23 mouse cellular contexts compared by ENCODE assay signal in genomic region chr12:16329129-16329528, GRCm38 (mm10).
"Had no signal": no experiment of that assay in that cellular context is flagged by ENCODE, and none has a peak within 500 bp of the region (broad histone marks: within the 10 kb centered on the region; RNA-seq: fewer than 3 reads in every experiment).

No protein-coding gene starts in this region.

- H3K4me1 ChIP-seq: heart, embryonic 10.5 days; hindbrain, embryonic 13.5 days; hindbrain, embryonic 15.5 days; kidney, embryonic 15.5 days; limb, embryonic 13.5 days; limb, embryonic 15.5 days had no signal

- ATAC-seq: hindbrain, postnatal 0 days; intestine, embryonic 16.5 days had no signal

- H3K27ac ChIP-seq: heart, embryonic 10.5 days; hindbrain, embryonic 13.5 days; hindbrain, embryonic 15.5 days; hindbrain, postnatal 0 days; kidney, embryonic 15.5 days; kidney, postnatal 0 days; limb, embryonic 13.5 days; limb, embryonic 15.5 days had no signal

- H3K4me2 ChIP-seq: heart, embryonic 12.5 days; hindbrain, embryonic 13.5 days; hindbrain, embryonic 15.5 days; kidney, embryonic 15.5 days; limb, embryonic 13.5 days; limb, embryonic 15.5 days had no signal

- H3K27me3 ChIP-seq: heart, embryonic 12.5 days; hindbrain, embryonic 13.5 days; hindbrain, embryonic 15.5 days; kidney, embryonic 15.5 days; limb, embryonic 13.5 days; limb, embryonic 15.5 days had no signal

- H3K4me3 ChIP-seq: heart, embryonic 10.5 days; heart, embryonic 12.5 days; hindbrain, embryonic 13.5 days; hindbrain, embryonic 15.5 days; kidney, embryonic 15.5 days; limb, embryonic 13.5 days; limb, embryonic 15.5 days had no signal

- H3K36me3 ChIP-seq: heart, embryonic 10.5 days; heart, embryonic 12.5 days; hindbrain, embryonic 13.5 days; hindbrain, embryonic 15.5 days; kidney, embryonic 15.5 days; limb, embryonic 13.5 days; limb, embryonic 15.5 days had no signal

- DNase-seq: gastrocnemius, postnatal 14 days; gastrocnemius, postnatal 36 days; heart, adult 18-20 months; heart, postnatal 14 days; heart, postnatal 36 days; kidney, adult 11 months; kidney, adult 2 months; kidney, adult 9 months; kidney, postnatal 14 days; kidney, postnatal 36 days; layer of hippocampus, adult 9-11 months; layer of hippocampus, postnatal 36 days; left cerebral cortex, postnatal 4 days had no signal

- H3K9me3 ChIP-seq: heart, embryonic 10.5 days; heart, embryonic 12.5 days; hindbrain, embryonic 13.5 days; hindbrain, embryonic 15.5 days; kidney, embryonic 15.5 days; limb, embryonic 13.5 days; limb, embryonic 15.5 days had no signal

- H3K9ac ChIP-seq: heart, embryonic 12.5 days; hindbrain, embryonic 13.5 days; hindbrain, embryonic 15.5 days; kidney, embryonic 15.5 days; limb, embryonic 13.5 days; limb, embryonic 15.5 days had no signal
